Mouse (Mus musculus): ENCODE measurements around the gene Apol7b. TPM values are rescaled to one million over a fixed set of nuclear protein-coding genes. Genes with fewer than 3 reads are reported as not detected.
A peak's percentile ranks its signal among the peaks of the same experiment; 100 is the strongest.
"Not testable (repeated sequence)": the region's sequence is repeated elsewhere in the genome, so short reads cannot be mapped to it uniquely, and the experiment has no call there.

The Apol7b gene
- polyA plus RNA-seq, 1 experiment from 2014 or later = 0.19 TPM

GRCm38 (mm10) chr15:77428690-77429448, 18.4 kb downstream of the Apol7b start:
- 48% methylated on average over 8 of the region's 10 CpGs for WGBS
- peak; percentile 68; the same call in 1 of the 2 replicates for ATAC-seq (ENCODE audit: insufficient read depth, low FRiP score)
- H3K27me3 ChIP-seq (ENCODE audit: control insufficient read depth, insufficient read depth, low read length) = not testable (repeated sequence)

DNA sequence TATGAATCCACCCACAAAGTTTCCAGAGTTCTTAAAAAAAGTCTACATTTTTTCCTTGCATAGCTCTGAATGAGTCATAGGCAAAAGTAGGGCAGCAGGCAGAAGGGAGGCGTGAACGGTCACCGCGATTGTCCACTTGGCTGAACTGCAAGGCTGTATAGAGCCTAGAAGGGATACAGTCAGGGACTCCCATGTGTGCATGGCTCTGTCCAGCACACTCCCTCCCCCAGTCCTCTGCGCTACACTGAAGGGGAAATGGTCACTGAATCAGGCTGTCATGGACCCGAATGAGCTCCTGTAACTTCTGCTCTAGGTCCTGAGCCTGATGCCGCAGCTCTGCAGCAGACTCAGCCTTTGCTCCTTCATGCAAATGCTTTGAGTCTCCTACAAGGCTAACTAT, 24.4 kb downstream of the Apol7b start:
- not testable (repeated sequence) for H3K27me3 ChIP-seq (ENCODE audit: control insufficient read depth, insufficient read depth, low read length); H3K4me1 ChIP-seq (ENCODE audit: control insufficient read depth, insufficient read depth, low read length); H3K27ac ChIP-seq (ENCODE audit: low read length); H3K9ac ChIP-seq (ENCODE audit: low read length); H3K4me3 ChIP-seq (replicated peaks; ENCODE audit: low read length); H3K4me2 ChIP-seq (ENCODE audit: low read depth, low read length); H3K9me3 ChIP-seq (replicated peaks; ENCODE audit: control insufficient read depth, low read length); H3K36me3 ChIP-seq (ENCODE audit: control insufficient read depth, insufficient read depth, low read length)
- WGBS = 56% methylated on average over 3 of the region's 7 CpGs
- ATAC-seq (ENCODE audit: insufficient read depth, low FRiP score) = peak; percentile 60; the same call in 1 of the 2 replicates

More at GRCm38 (mm10) chr15:77428690-77429448, 18.4 kb downstream of the Apol7b start:
- not testable (repeated sequence) for H3K4me1 ChIP-seq (ENCODE audit: control insufficient read depth, insufficient read depth, low read length); H3K27ac ChIP-seq (ENCODE audit: low read length); H3K4me2 ChIP-seq (ENCODE audit: low read depth, low read length); H3K4me3 ChIP-seq (replicated peaks; ENCODE audit: low read length); H3K9ac ChIP-seq (ENCODE audit: low read length); H3K9me3 ChIP-seq (replicated peaks; ENCODE audit: control insufficient read depth, low read length); H3K36me3 ChIP-seq (ENCODE audit: control insufficient read depth, insufficient read depth, low read length)

DNA sequence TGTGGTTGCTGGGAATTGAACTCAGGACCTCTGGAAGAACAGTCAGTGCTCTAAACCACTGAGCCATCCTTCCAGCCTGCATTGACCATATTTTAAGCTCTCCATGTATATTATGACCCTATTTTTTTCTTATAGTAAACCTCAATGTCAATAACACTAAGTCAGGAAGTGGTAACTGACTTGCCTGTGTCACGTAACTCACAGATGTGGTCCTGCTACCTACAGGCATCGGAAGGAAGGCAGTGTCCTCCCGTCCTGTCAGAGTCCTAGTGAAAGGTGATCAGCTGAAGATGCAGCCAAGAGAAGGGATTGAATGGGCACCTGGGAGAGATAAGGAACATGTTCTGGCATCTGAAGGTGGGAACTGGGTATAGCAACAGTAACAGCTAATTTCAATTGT, 27.6 kb downstream of the Apol7b start:
- not testable (repeated sequence) for H3K9ac ChIP-seq (ENCODE audit: low read length); H3K4me3 ChIP-seq (replicated peaks; ENCODE audit: low read length); H3K27me3 ChIP-seq (ENCODE audit: control insufficient read depth, insufficient read depth, low read length); H3K9me3 ChIP-seq (replicated peaks; ENCODE audit: control insufficient read depth, low read length); H3K36me3 ChIP-seq (ENCODE audit: control insufficient read depth, insufficient read depth, low read length); ATAC-seq (ENCODE audit: insufficient read depth, low FRiP score); H3K27ac ChIP-seq (ENCODE audit: low read length); H3K4me1 ChIP-seq (ENCODE audit: control insufficient read depth, insufficient read depth, low read length); H3K4me2 ChIP-seq (ENCODE audit: low read depth, low read length)
- no CpG with 5 or more reads among the region's 3 CpGs for WGBS

DNA sequence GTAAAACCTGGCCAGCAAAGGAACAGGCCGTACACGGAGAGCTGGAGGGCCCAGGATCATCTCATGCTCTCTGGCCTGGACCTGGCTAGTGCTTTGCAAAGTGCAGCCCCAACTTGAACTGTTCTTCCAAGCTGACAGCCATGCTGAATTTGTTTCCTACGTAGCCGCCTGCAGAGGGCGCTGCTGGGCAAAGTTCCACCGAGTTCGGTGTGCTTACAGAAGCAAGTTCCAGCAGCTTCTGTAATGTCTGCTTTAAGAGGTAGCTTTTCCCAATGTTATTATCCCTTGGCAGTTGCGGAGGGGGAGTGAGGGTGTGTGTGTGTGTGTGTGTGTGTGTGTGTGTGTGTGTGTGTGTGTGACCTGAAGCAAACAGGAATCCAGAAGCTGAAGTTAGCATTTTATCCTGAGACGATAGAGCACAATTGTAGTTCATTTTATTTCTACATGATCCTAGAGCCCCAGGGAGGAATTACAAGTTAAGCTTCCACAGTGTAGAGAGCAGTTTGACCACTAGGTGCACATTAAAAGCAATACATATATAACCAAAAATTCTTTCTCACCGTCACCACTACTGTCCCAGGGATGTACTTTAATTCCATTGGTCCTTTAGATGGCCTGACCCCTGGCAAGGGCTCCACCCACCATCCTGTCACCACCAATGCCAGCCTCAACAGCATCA, 30.5 kb downstream of the Apol7b start:
- not testable (repeated sequence) for H3K27ac ChIP-seq (ENCODE audit: low read length); H3K36me3 ChIP-seq (ENCODE audit: control insufficient read depth, insufficient read depth, low read length); H3K9me3 ChIP-seq (replicated peaks; ENCODE audit: control insufficient read depth, low read length); H3K4me2 ChIP-seq (ENCODE audit: low read depth, low read length); H3K27me3 ChIP-seq (ENCODE audit: control insufficient read depth, insufficient read depth, low read length); H3K4me3 ChIP-seq (replicated peaks; ENCODE audit: low read length); H3K9ac ChIP-seq (ENCODE audit: low read length); H3K4me1 ChIP-seq (ENCODE audit: control insufficient read depth, insufficient read depth, low read length)
- peak; percentile 44; the same call in 1 of the 2 replicates for ATAC-seq (ENCODE audit: insufficient read depth, low FRiP score)
- 33% methylated on average over 3 of the region's 10 CpGs for WGBS

DNA sequence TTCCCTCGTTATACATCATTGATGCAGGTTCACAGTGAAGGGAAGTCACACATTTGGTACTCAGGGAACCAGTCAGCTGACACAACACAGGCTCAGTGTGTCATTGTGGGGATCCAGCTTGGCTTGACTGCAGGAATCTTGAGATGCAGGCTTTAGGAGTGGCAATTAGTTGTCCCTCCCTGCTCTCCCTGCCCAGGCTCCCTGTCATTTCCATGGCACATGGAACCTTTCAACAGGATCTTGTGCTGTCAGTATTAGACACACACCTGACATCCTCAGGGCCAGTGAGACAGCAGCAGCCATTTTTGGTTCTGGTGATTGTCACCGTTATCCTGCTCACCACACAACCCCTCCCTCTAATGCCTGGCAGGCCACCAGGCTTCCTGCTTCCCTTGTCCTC, 31.6 kb downstream of the Apol7b start:
- H3K4me1 ChIP-seq (ENCODE audit: control insufficient read depth, insufficient read depth, low read length); H3K4me2 ChIP-seq (ENCODE audit: low read depth, low read length); H3K27me3 ChIP-seq (ENCODE audit: control insufficient read depth, insufficient read depth, low read length); H3K9ac ChIP-seq (ENCODE audit: low read length); H3K9me3 ChIP-seq (replicated peaks; ENCODE audit: control insufficient read depth, low read length); H3K27ac ChIP-seq (ENCODE audit: low read length); H3K36me3 ChIP-seq (ENCODE audit: control insufficient read depth, insufficient read depth, low read length); H3K4me3 ChIP-seq (replicated peaks; ENCODE audit: low read length); ATAC-seq (ENCODE audit: insufficient read depth, low FRiP score): not testable (repeated sequence)
- WGBS = 70% methylated on average over 2 of the region's 2 CpGs

- WGBS = 29% methylated on average over 4 of the region's 4 CpGs
- H3K36me3 ChIP-seq (ENCODE audit: control insufficient read depth, insufficient read depth, low read length); H3K4me2 ChIP-seq (ENCODE audit: low read depth, low read length); H3K4me1 ChIP-seq (ENCODE audit: control insufficient read depth, insufficient read depth, low read length); H3K27ac ChIP-seq (ENCODE audit: low read length); H3K4me3 ChIP-seq (replicated peaks; ENCODE audit: low read length); ATAC-seq (ENCODE audit: insufficient read depth, low FRiP score); H3K27me3 ChIP-seq (ENCODE audit: control insufficient read depth, insufficient read depth, low read length); H3K9me3 ChIP-seq (replicated peaks; ENCODE audit: control insufficient read depth, low read length); H3K9ac ChIP-seq (ENCODE audit: low read length): not testable (repeated sequence)
Measured at GRCm38 (mm10) chr15:77412695-77413094, 34.6 kb downstream of the Apol7b start.

- not testable (repeated sequence) for ATAC-seq (ENCODE audit: insufficient read depth, low FRiP score); H3K9me3 ChIP-seq (replicated peaks; ENCODE audit: control insufficient read depth, low read length); H3K4me2 ChIP-seq (ENCODE audit: low read depth, low read length); H3K4me1 ChIP-seq (ENCODE audit: control insufficient read depth, insufficient read depth, low read length); H3K9ac ChIP-seq (ENCODE audit: low read length); H3K27me3 ChIP-seq (ENCODE audit: control insufficient read depth, insufficient read depth, low read length); H3K27ac ChIP-seq (ENCODE audit: low read length); H3K4me3 ChIP-seq (replicated peaks; ENCODE audit: low read length); H3K36me3 ChIP-seq (ENCODE audit: control insufficient read depth, insufficient read depth, low read length)
- WGBS = 100% methylated on average over 1 of the region's 4 CpGs
Measured at GRCm38 (mm10) chr15:77411035-77411434, 36.3 kb downstream of the Apol7b start, which contains the start of gene Apol9a. Apol9a (minus strand) TSS chr15:77411135.

DNA sequence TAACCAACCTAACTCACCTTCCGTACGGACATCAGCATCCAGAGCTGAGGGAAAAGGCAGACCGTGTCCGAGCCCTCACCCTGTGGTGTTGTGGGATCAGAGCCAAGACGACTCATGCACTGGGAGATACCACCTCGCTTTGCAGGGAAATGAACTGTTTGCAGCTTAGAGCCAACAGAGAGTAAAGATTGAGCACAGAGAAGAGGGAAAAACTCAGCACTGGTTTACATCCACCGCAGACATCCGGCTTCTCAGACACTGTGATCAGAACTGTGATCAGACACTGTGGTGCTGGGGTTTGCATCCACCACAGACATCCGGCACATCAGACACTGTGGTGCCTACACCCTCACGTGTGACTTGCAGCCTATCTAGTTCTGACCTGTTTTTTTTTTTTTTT, 40.9 kb downstream of the Apol7b start:
- 61% methylated on average over 10 of the region's 10 CpGs for WGBS
- not testable (repeated sequence) for H3K4me3 ChIP-seq (replicated peaks; ENCODE audit: low read length); H3K9me3 ChIP-seq (replicated peaks; ENCODE audit: control insufficient read depth, low read length); H3K36me3 ChIP-seq (ENCODE audit: control insufficient read depth, insufficient read depth, low read length); H3K4me1 ChIP-seq (ENCODE audit: control insufficient read depth, insufficient read depth, low read length); H3K4me2 ChIP-seq (ENCODE audit: low read depth, low read length); H3K27ac ChIP-seq (ENCODE audit: low read length); H3K9ac ChIP-seq (ENCODE audit: low read length); H3K27me3 ChIP-seq (ENCODE audit: control insufficient read depth, insufficient read depth, low read length); ATAC-seq (ENCODE audit: insufficient read depth, low FRiP score)

- H3K4me2 ChIP-seq (ENCODE audit: low read depth, low read length) = peak within 1 kb of the TSS; percentile 34; the same call in 1 of the 2 replicates
- not testable (repeated sequence) for H3K27me3 ChIP-seq (ENCODE audit: control insufficient read depth, insufficient read depth, low read length); H3K36me3 ChIP-seq (ENCODE audit: control insufficient read depth, insufficient read depth, low read length); H3K9me3 ChIP-seq (replicated peaks; ENCODE audit: control insufficient read depth, low read length); H3K4me1 ChIP-seq (ENCODE audit: control insufficient read depth, insufficient read depth, low read length); H3K9ac ChIP-seq (ENCODE audit: low read length)
- peak within 1 kb of the TSS; percentile 85 for H3K27ac ChIP-seq (ENCODE audit: low read length)
- ATAC-seq (ENCODE audit: insufficient read depth, low FRiP score) = peak; percentile 38; the same call in 1 of the 2 replicates
- peak within 1 kb of the TSS; percentile 10; the same call in 1 of the 2 replicates for H3K4me3 ChIP-seq (replicated peaks; ENCODE audit: low read length)
- 48% methylated on average over 9 of the region's 9 CpGs for WGBS
Measured at GRCm38 (mm10) chr15:77399027-77399426, 48.3 kb downstream of the Apol7b start, which contains the start of gene Apol7a. Apol7a (minus strand) TSS chr15:77399110.

All from stomach, embryonic 16.5 days (tissue).